Comparison of ENCODE assay signal across 25 mouse cellular contexts in the genomic region with DNA sequence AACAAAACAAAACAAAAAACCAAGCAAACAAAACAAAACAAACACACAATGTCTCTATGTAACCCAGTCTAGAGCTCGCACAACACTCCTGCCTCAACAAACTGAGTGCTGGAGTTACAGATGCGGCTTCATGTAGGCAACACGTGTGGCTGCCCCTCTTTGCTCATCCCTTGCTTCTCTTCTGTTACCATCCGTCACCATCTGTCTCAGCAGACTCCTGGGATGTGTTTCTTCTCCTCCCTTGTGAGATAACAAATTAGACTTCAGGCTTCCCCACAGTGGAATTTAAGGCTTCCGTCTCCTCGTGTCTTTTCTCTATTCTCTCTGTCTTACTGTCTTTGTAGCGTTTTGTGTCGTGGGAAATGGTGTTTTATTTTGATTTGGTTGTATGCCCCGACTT.
"Had no signal": no experiment of that assay in that cellular context is flagged by ENCODE, and none has a peak within 500 bp of the region (broad histone marks: within the 10 kb centered on the region; RNA-seq: fewer than 3 reads in every experiment).

No protein-coding gene starts in this region.

- H3K4me3 ChIP-seq: gastrocnemius, adult 2 months; heart, adult 2 months; hindbrain, embryonic 10.5 days; hindbrain, embryonic 12.5 days; intestine, embryonic 15.5 days; layer of hippocampus, adult 2 months; left cerebral cortex, adult 2 months; limb, embryonic 13.5 days; limb, embryonic 15.5 days; liver, embryonic 12.5 days had no signal

- H3K4me1 ChIP-seq: hindbrain, embryonic 12.5 days had no signal

- H3K9me3 ChIP-seq: hindbrain, embryonic 10.5 days; hindbrain, embryonic 12.5 days; intestine, embryonic 15.5 days; limb, embryonic 13.5 days; limb, embryonic 15.5 days; liver, embryonic 12.5 days had no signal

- H3K4me2 ChIP-seq: heart, embryonic 11.5 days; hindbrain, embryonic 12.5 days; hindbrain, embryonic 14.5 days; intestine, embryonic 15.5 days; limb, embryonic 13.5 days; limb, embryonic 15.5 days; liver, embryonic 12.5 days had no signal

- DNase-seq: gastrocnemius, adult 2 months; gastrocnemius, postnatal 10 days; gastrocnemius, postnatal 25 days; heart, adult 2 months; heart, postnatal 10 days; heart, postnatal 4 days; kidney, adult 18-20 months; kidney, adult 8-10 months; kidney, postnatal 10 days; kidney, postnatal 25 days; kidney, postnatal 4 days; left cerebral cortex, postnatal 4 days had no signal

- H3K9ac ChIP-seq: hindbrain, embryonic 12.5 days; hindbrain, embryonic 14.5 days; intestine, embryonic 15.5 days; limb, embryonic 13.5 days; limb, embryonic 15.5 days; liver, embryonic 12.5 days had no signal

- H3K27ac ChIP-seq: gastrocnemius, adult 2 months; heart, adult 2 months; hindbrain, embryonic 10.5 days; hindbrain, embryonic 12.5 days; hindbrain, embryonic 14.5 days; intestine, embryonic 15.5 days; layer of hippocampus, adult 2 months; left cerebral cortex, adult 2 months; limb, embryonic 13.5 days; limb, embryonic 15.5 days; liver, embryonic 12.5 days had no signal

- H3K36me3 ChIP-seq: hindbrain, embryonic 10.5 days; hindbrain, embryonic 12.5 days; intestine, embryonic 15.5 days; limb, embryonic 13.5 days; limb, embryonic 15.5 days; liver, embryonic 12.5 days had no signal

- H3K27me3 ChIP-seq: hindbrain, embryonic 12.5 days; intestine, embryonic 15.5 days; limb, embryonic 13.5 days; limb, embryonic 15.5 days had no signal

- ATAC-seq: hindbrain, embryonic 16.5 days; inflammation-experienced regulatory T-cells, adult 6 months; intestine, embryonic 15.5 days; intestine, postnatal 0 days; liver, embryonic 12.5 days had no signal
